Mouse (Mus musculus) heart, embryonic 15.5 days (tissue): ENCODE results near the gene Drc1. TPM values are rescaled to one million over a fixed set of nuclear protein-coding genes. Genes with fewer than 3 reads are reported as not detected.
A peak's percentile ranks its signal among the peaks of the same experiment; 100 is the strongest.

Experiments used
- ATAC-seq: fragments of 200-750 bp; cut with Nextera tagmentation; replicated peaks from 2 replicates; pipeline ENCODE4 v1.8.0; 2017; ENCODE audit warnings: low read depth, moderate TSS enrichment; ENCODE audit not compliant: insufficient number of reproducible peaks, insufficient read depth, low FRiP score
- H3K27ac ChIP-seq: fragments of 300-500 bp; sonication (generic); 2 replicates; pipeline ENCODE4 v1.5.1; 2015; ENCODE audit warnings: mild to moderate bottlenecking, inconsistent platforms
- H3K27me3 ChIP-seq: fragments of 300-500 bp; sonication (generic); 2 replicates; pipeline ENCODE4 v1.6.1; 2015; ENCODE audit warnings: inconsistent platforms
- H3K36me3 ChIP-seq: fragments of 300-500 bp; sonication (generic); 2 replicates; pipeline ENCODE4 v1.6.1; 2015; ENCODE audit warnings: mild to moderate bottlenecking, inconsistent platforms
- H3K4me1 ChIP-seq: fragments of 300-500 bp; sonication (generic); replicated peaks from 2 replicates; pipeline ENCODE4 v1.6.1; 2015; ENCODE audit warnings: inconsistent platforms
- H3K4me2 ChIP-seq: fragments of 300-500 bp; sonication (generic); 2 replicates; pipeline ENCODE4 v1.6.1; 2015; ENCODE audit warnings: inconsistent platforms, mild to moderate bottlenecking, moderate library complexity
- H3K4me3 ChIP-seq: fragments of 300-500 bp; sonication (generic); 2 replicates; pipeline ENCODE4 v1.5.1; 2015; ENCODE audit warnings: mild to moderate bottlenecking, inconsistent platforms
- H3K9ac ChIP-seq: fragments of 300-500 bp; sonication (generic); 2 replicates; pipeline ENCODE4 v1.6.1; 2015; ENCODE audit warnings: mild to moderate bottlenecking, inconsistent platforms
- H3K9me3 ChIP-seq: fragments of 300-500 bp; sonication (generic); replicated peaks from 2 replicates; pipeline ENCODE4 v1.6.1; 2016; ENCODE audit warnings: inconsistent platforms
- WGBS: fragments of 180-500 bp; shearing (Covaris S2); methylation state at CpG from one replicate; pipeline ENCODE4 v1.1.7; 2015; ENCODE audit warnings: mixed read lengths; 5-methylcytosine and 5-hydroxymethylcytosine counted together
- polyA plus RNA-seq: library from polyadenylated mRNA; unstranded; fragments of >200 nt; fragmentation: Nextera tagmentation; extraction: Ambion mirVana; gene quantifications from 2 replicates; pipeline ENCODE4 v1.2.1, GENCODE M21; 2015

Drc1 gene
- polyA plus RNA-seq, 1 experiment from 2014 or later, result 0.84 TPM

DNA sequence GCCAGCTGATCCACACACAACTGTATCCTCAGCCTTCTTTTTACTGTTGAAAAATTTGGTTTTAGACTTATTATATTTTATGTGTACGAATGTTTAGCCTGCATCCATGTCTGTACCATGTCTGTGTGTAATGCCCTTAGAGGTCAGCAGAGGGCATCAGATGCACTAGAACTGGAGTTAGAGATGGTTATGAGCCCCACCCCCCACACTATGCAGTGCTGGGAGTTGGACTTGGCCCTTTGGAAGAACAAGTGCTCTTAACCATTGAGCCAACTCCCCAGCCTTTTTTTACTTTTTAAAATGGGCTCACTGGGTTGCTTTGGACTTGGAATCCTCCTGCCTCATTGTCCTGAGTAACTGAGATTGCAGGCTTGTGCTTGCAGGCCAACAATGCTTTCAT, 33.5 kb upstream of the Drc1 start:
- no peak for ATAC-seq
- Histone ChIP-seq H3K9me3 (no peaks in the 10 kb centered on the region), H3K4me2 (no peak overlapping the region), H3K27me3 (no peaks in the 10 kb centered on the region), H3K36me3 (peaks cover 10% of the 10 kb centered on the region), H3K9ac (no peak overlapping the region), H3K27ac (no peak overlapping the region), H3K4me3 (no peak overlapping the region), H3K4me1 (peaks cover 24% of the 10 kb centered on the region)
- WGBS, result 98% methylated on average over 1 of the region's 1 CpGs

DNA sequence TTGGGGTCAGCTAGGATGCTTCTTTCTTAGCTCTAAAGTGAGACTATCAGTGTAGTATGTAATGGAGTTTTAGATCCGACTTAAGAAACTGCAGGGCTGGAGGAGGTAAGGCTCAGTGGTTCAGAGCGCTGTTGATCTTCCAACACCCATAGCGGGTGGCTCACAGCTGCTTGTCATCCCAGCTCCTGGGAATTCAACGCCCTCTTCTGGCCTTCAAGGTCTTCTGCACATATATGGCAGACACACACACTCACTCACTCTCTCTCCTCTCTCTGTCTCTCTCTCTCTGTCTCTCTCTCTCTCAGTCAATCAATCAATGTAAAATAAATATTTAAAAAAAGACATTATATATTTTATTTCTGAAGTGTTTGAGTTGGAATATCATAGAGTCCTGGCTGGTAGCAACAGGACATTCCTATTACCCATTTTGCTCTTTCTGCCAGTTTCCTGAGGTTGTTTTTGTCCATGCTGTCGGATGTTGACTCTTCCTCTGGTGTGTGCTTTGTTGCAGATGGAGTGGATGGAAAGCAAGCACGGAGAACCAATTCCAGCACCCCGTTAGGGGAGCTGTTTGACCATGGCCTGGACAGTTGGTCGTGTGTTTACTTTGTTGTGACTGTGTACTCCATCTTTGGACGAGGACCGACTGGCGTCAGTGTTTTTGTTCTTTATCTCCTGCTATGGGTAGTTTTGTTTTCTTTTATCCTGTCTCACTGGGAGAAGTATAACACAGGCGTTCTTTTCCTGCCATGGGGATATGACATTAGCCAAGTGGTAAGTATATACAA, 25.4 kb upstream of the Drc1 start:
- no peak for ATAC-seq

DNA sequence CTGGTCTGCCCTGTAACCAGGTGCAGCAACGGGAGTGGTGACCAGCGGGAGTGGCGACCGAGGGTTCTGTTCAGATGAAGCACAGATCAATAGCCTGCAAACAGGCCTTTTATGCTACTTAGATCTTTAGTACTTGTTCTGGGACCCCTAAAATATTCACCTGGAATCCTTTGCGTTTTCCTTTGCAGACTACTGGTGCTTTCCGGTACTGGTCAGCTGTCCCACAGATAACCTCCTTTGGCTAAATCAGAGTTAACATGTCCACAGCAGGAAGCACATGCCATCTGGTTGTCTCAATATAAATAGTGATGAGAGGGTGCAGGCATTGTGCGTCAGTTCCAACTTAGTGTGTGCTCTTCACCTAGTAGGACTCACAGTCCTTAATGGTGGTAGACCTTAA, 22.4 kb upstream of the Drc1 start:
- Histone ChIP-seq H3K9me3 (no peaks in the 10 kb centered on the region), H3K27ac (no peak overlapping the region), H3K9ac (no peak overlapping the region), H3K4me3 (no peak overlapping the region), H3K36me3 (peaks cover 39% of the 10 kb centered on the region), H3K4me2 (no peak overlapping the region), H3K27me3 (no peaks in the 10 kb centered on the region), H3K4me1 (no peaks in the 10 kb centered on the region)
- 86% methylated on average over 7 of the region's 7 CpGs for WGBS
- ATAC-seq, result no peak

More for the DNA sequence above, 25.4 kb upstream of the Drc1 start:
- Histone ChIP-seq H3K9ac (no peak overlapping the region), H3K4me3 (no peak overlapping the region), H3K27ac (no peak overlapping the region), H3K9me3 (no peaks in the 10 kb centered on the region), H3K4me2 (no peak overlapping the region), H3K4me1 (no peaks in the 10 kb centered on the region), H3K36me3 (peaks cover 42% of the 10 kb centered on the region), H3K27me3 (no peaks in the 10 kb centered on the region)
- whole genome bisulfite sequencing, result 81% methylated on average over 12 of the region's 12 CpGs

DNA sequence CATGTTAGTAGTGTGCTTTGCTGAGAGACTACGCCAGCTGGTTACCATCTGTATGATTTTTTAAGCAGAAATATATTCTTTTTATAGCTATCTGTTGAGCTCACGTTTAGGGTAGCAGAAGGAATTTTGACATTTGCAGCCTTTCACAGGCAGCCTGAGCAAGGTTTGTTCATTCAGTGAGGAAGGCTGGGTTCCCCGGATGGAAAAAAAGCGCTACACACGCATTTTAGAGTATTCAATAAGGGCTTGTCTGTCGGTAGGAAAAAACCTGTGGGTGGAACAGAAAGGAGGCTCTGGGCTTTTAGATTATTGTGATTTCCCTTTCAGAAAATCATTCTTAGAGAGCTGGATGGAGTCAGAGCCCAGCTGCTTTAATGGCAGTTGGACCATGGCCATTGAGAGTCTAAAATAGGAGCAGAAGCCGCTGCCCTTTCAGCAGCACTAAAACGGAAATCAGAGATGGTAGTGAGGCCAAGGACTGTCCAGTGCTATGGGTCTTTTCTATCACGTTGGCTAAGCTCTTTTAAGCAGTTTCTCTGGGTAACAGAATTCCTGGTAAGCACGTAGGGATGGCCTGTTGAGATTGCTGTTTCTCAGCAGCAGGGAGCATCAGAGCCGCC, 10.5 kb upstream of the Drc1 start:
- Histone ChIP-seq H3K27ac (peak overlapping the region; percentile 15; the same call in 1 of the 2 replicates), H3K36me3 (peaks cover 19% of the 10 kb centered on the region), H3K27me3 (no peaks in the 10 kb centered on the region), H3K9ac (no peak overlapping the region), H3K4me2 (no peak overlapping the region), H3K9me3 (no peaks in the 10 kb centered on the region), H3K4me3 (no peak overlapping the region), H3K4me1 (peaks cover 11% of the 10 kb centered on the region)
- ATAC-seq, result no peak
- WGBS, result 50% methylated on average over 11 of the region's 11 CpGs

DNA sequence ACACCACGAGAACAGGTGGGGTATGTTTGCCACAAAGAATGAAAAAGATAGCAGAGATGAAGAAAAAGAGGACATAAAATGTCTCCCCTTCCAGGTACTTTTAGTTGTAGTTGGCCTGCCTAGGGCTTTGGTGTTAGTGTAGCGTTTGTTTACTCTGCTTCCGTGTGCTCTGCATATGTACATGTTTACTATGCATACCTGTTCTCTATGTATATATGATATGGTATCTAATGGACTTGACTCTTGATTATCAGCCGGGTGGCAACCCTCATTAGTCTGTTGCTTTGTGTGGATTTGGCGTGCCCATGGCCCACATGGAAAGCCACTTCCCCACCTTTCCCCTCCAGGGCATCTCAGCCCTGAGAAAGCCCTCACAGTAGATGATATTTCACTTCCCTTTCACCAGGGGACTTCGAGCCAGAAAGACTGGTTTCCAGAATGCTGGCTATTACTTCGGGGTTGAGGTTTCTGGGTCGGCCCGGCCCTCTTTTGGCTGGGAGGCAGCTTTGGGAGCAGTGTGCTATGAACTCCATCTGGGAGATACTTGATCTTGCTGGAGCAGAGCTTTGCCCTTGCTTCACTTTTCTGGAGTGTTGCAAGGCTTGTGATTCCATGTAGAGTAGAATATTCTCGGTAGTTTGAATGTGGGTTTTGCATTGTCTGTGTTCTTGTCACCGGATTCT, 9.4 kb upstream of the Drc1 start:
- no peak for ATAC-seq
- 88% methylated on average over 11 of the region's 11 CpGs for WGBS
- H3K4me1 ChIP-seq, result peaks cover 11% of the 10 kb centered on the region
- H3K36me3 ChIP-seq, result peaks cover 9% of the 10 kb centered on the region
- H3K9me3 ChIP-seq, result no peaks in the 10 kb centered on the region
- no peak overlapping the region for H3K4me2 ChIP-seq
- H3K27ac ChIP-seq, result no peak overlapping the region
- no peaks in the 10 kb centered on the region for H3K27me3 ChIP-seq
- H3K4me3 ChIP-seq, result no peak overlapping the region
- no peak overlapping the region for H3K9ac ChIP-seq

DNA sequence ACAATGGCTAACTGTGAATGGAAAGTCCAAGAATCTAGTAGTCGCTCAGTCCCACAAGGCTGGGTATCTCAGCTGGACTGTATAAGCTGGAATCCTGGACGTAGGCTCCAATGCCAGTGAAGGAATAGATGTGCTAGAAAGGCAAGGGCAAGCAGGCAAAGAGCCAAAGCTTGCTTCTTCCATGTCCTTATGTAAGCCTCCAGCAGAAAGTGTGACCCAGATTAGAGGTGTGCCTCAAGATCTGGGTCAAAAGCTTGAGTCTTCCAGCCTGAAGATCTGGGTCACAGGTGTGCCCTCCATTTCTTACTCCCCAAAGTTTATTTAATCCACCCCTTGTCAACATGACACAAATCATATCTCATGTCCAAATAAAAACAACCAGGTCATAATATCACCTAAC, 4.8 kb upstream of the Drc1 start:
- Histone ChIP-seq H3K4me3 (no peak overlapping the region), H3K27me3 (no peaks in the 10 kb centered on the region), H3K9ac (no peak overlapping the region), H3K4me2 (no peak overlapping the region), H3K9me3 (no peaks in the 10 kb centered on the region), H3K36me3 (no peaks in the 10 kb centered on the region), H3K4me1 (peaks cover 4% of the 10 kb centered on the region; the same call in 1 of the 2 replicates), H3K27ac (no peak overlapping the region)
- ATAC-seq, result no peak
- WGBS, result 90% methylated on average over 2 of the region's 2 CpGs

DNA sequence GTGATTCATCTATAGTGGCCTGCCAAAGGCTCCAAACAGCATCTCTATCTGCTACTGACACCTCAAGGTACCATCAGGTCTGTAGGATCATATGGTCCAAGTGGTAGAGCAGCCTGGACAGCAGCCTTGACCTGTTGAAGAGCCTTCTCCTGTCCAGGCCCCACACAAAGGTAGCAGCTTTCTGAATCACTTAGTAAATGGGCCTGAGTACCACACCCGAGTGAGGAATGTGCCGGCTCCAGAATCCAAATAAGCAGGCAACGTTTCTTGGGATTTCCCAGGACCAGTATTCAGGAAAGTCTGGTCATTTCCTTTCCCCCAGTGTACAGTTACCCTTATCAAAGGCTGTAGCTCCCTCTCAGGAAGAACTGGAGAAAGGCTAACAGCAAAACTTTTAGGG, 2.2 kb upstream of the Drc1 start:
- peaks cover 6% of the 10 kb centered on the region; the same call in 1 of the 2 replicates for H3K4me1 ChIP-seq
- ATAC-seq, result no peak
- H3K4me2 ChIP-seq, result no peak overlapping the region
- no peak overlapping the region for H3K9ac ChIP-seq
- H3K36me3 ChIP-seq, result no peaks in the 10 kb centered on the region
- H3K4me3 ChIP-seq, result no peak overlapping the region
- H3K27me3 ChIP-seq, result no peaks in the 10 kb centered on the region
- H3K27ac ChIP-seq, result no peak overlapping the region
- WGBS, result 56% methylated on average over 3 of the region's 3 CpGs
- H3K9me3 ChIP-seq, result no peaks in the 10 kb centered on the region

DNA sequence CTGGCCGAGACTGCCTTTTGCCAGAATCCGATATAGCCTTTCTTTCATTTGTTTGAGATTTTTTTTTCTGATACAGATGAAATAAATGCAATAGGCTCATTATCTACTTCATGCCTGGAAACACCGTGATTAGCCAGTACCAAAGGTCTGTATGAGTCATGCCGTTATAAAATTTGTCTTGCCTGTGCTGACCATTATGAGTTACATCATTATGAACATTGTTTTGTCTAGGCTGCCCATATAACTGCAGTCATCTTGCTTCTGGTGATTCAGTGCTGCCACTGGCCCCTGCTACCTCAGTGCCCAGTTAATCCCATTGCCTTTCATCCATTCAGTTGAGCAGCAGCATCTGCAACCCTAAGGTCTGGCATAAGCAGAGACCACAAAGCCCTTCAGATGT, 1.7 kb upstream of the Drc1 start:
- Histone ChIP-seq H3K9me3 (no peaks in the 10 kb centered on the region), H3K36me3 (no peaks in the 10 kb centered on the region), H3K4me3 (no peak overlapping the region), H3K9ac (no peak overlapping the region), H3K4me2 (no peak overlapping the region), H3K27me3 (no peaks in the 10 kb centered on the region), H3K27ac (no peak overlapping the region), H3K4me1 (peaks cover 6% of the 10 kb centered on the region; the same call in 1 of the 2 replicates)
- WGBS, result 76% methylated on average over 4 of the region's 4 CpGs
- no peak for ATAC-seq

DNA sequence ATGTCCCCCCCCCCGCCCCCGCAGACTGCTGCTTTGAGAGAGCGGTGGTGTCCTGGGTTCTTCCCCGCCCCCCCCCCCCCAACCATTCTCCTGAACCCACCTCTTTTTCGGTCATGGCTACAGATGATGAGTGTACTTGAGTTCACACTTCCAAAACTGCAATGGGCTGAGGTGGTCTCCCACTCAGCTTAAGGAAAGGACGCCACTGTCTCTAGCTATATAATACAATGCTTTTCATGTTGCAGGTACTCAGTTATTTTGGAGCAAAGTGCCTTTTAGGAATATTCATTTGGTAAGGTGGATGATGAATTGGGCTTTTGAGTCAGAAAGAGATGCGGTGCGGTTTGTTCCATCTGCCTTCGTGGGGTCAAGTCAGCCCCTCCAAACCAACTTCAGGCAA, 324 bp upstream of the Drc1 start:
- H3K4me1 ChIP-seq, result peaks cover 6% of the 10 kb centered on the region; the same call in 1 of the 2 replicates
- H3K4me2 ChIP-seq, result peak overlapping the region; percentile 66
- no peaks in the 10 kb centered on the region for H3K9me3 ChIP-seq
- H3K36me3 ChIP-seq, result no peaks in the 10 kb centered on the region
- no peak overlapping the region for H3K27ac ChIP-seq
- no peak overlapping the region for H3K9ac ChIP-seq
- H3K27me3 ChIP-seq, result no peaks in the 10 kb centered on the region
- no peak for ATAC-seq
- H3K4me3 ChIP-seq, result no peak overlapping the region
- WGBS, result 47% methylated on average over 9 of the region's 9 CpGs

DNA sequence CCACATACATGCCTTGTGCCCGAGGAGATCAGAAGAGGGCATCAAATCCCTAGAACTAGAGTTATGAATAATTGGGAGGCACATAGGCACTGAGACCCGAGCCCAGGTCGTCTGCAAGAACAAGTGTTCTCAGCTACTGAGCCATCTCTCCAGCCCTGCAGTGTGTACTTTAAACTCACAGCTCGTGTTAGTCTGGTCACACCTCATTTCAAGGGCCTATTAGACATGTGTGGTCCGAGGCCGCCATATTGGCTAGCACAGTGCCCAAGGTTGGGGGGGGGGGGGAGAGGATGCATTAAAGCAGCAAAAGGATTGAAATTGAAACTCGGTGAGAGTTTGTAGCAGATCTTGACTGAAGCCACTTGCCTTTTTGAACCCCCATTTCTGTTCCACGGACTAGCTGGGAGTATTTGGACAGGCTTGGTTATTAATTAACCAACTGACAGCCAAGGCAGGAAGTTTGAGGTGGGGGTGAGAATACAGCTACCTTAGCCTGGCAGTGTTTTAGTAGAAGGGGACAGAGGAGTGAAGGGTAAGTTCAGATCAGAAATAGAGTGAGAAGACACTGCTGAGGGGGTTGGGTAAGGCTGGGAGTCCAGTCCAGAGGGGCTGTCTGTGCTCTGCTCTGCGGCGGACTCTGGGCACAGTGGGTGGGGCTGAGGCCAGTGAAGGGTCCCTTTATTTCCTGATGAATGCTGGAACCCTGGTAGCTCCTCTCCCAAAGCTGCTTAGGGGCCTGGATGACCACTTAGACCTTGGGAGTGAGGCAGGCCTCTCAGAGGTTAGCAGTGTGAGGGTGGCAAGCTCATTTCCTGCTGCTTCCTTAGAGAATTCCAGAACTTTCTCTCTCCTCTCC, 5.0 kb downstream of the Drc1 start:
- ATAC-seq, result no peak
- peaks cover 3% of the 10 kb centered on the region; the same call in 1 of the 2 replicates for H3K4me1 ChIP-seq
- no peaks in the 10 kb centered on the region for H3K36me3 ChIP-seq
- no peak overlapping the region for H3K4me2 ChIP-seq
- 76% methylated on average over 10 of the region's 10 CpGs for WGBS
- no peak overlapping the region for H3K27ac ChIP-seq
- no peaks in the 10 kb centered on the region for H3K9me3 ChIP-seq
- H3K9ac ChIP-seq, result no peak overlapping the region
- no peak overlapping the region for H3K4me3 ChIP-seq
- no peaks in the 10 kb centered on the region for H3K27me3 ChIP-seq
